Mouse (Mus musculus) MEL (cell line): ENCODE results near the gene Igfbp1. TPM values are rescaled to one million over a fixed set of nuclear protein-coding genes. Genes with fewer than 3 reads are reported as not detected.

Experiments
- DNase-seq: peaks from one replicate; pipeline ENCODE4 v3.0.0; 2011; ENCODE audit warnings: low read depth, low spot score
- H3K27ac ChIP-seq: 2 replicates; pipeline ENCODE4 v1.5.1; 2012; ENCODE audit warnings: low read depth, mild to moderate bottlenecking, control low read depth, low read length, moderate library complexity; ENCODE audit not compliant: control insufficient read depth
- H3K27me3 ChIP-seq, 2 experiments: fragments of 150-350 bp in 1 of 2; sonication (generic) in 1 of 2; 2 replicates each; pipeline ENCODE4 v1.6.1; 2012; ENCODE audit warnings: low read length in 2 of 2, mild to moderate bottlenecking in 2 of 2, improper control_type of control experiment in 1 of 2, moderate library complexity in 1 of 2; ENCODE audit not compliant: insufficient read depth in 2 of 2, control insufficient read depth in 1 of 2
- H3K36me3 ChIP-seq, 2 experiments: 2 replicates each; pipeline ENCODE4 v1.6.1; 2012 to 2014; ENCODE audit warnings: low read length in 2 of 2, improper control_type of control experiment in 1 of 2, inconsistent platforms in 1 of 2, mild to moderate bottlenecking in 1 of 2; ENCODE audit not compliant: insufficient read depth in 2 of 2, control insufficient read depth in 1 of 2
- H3K4me1 ChIP-seq, 2 experiments: fragments of 150-350 bp in 1 of 2; sonication (generic) in 1 of 2; 2 replicates each; pipeline ENCODE4 v1.6.1; 2012; ENCODE audit warnings: low read length in 2 of 2, improper control_type of control experiment in 1 of 2, mild to moderate bottlenecking in 1 of 2; ENCODE audit not compliant: insufficient read depth in 2 of 2, control insufficient read depth in 1 of 2
- H3K4me3 ChIP-seq, 2 experiments: fragments of 150-350 bp in 1 of 2; sonication (generic) in 1 of 2; 2 replicates each; pipeline ENCODE4 v1.5.1; 2012; ENCODE audit warnings: low read depth in 2 of 2, low read length in 2 of 2, mild to moderate bottlenecking in 2 of 2, moderate library complexity in 2 of 2, control low read depth in 1 of 2, improper control_type of control experiment in 1 of 2; ENCODE audit not compliant: control insufficient read depth in 1 of 2, insufficient read depth in 1 of 2
- H3K79me2 ChIP-seq: 2 replicates; pipeline ENCODE4 v1.6.1; 2012; ENCODE audit warnings: mild to moderate bottlenecking, low read length, moderate library complexity; ENCODE audit not compliant: control insufficient read depth, poor library complexity, insufficient read depth
- H3K9ac ChIP-seq: 2 replicates; pipeline ENCODE4 v1.6.1; 2012; ENCODE audit warnings: low read depth, mild to moderate bottlenecking, control low read depth, low read length, moderate library complexity; ENCODE audit not compliant: control insufficient read depth, poor library complexity, severe bottlenecking
- H3K9me3 ChIP-seq: fragments of 150-350 bp; sonication (generic); replicated peaks from 2 replicates; pipeline ENCODE4 v1.6.1; 2012; ENCODE audit warnings: mild to moderate bottlenecking, low read length, improper control_type of control experiment, moderate library complexity; ENCODE audit not compliant: insufficient read depth
- CHD1 ChIP-seq: IDR thresholded peaks from 2 replicates; pipeline ENCODE4 v1.6.1; 2012; ENCODE audit warnings: low read depth, mild to moderate bottlenecking, inconsistent platforms, low read length, improper control_type of control experiment
- CTCF ChIP-seq, 3 experiments: IDR thresholded peaks in 2 of 3; conservative IDR thresholded peaks in 1 of 3; 2 replicates each; pipeline ENCODE4 v1.5.1; 2011 to 2012; ENCODE audit warnings: low read length in 3 of 3, low read depth in 2 of 3, mild to moderate bottlenecking in 2 of 3, improper control_type of control experiment in 1 of 3, inconsistent platforms in 1 of 3, mixed read lengths in 1 of 3, moderate library complexity in 1 of 3; ENCODE audit not compliant: control insufficient read depth in 1 of 3, insufficient read depth in 1 of 3, poor library complexity in 1 of 3, severe bottlenecking in 1 of 3
- EP300 ChIP-seq, 2 experiments: IDR thresholded peaks; 2 replicates each; pipeline ENCODE4 v1.6.1; 2011; ENCODE audit warnings: improper control_type of control experiment in 2 of 2, low read length in 2 of 2, low read depth in 1 of 2, mild to moderate bottlenecking in 1 of 2
- ETS1 ChIP-seq: IDR thresholded peaks from 2 replicates; pipeline ENCODE4 v1.6.1; 2012; ENCODE audit warnings: low read depth, mild to moderate bottlenecking, inconsistent platforms, low read length, improper control_type of control experiment, moderate library complexity
- JUND ChIP-seq: IDR thresholded peaks from 2 replicates; pipeline ENCODE4 v1.6.1; 2011; ENCODE audit warnings: low read depth, mild to moderate bottlenecking, improper control_type of control experiment, low read length
- MAX ChIP-seq: IDR thresholded peaks from 2 replicates; pipeline ENCODE4 v1.6.1; 2011; ENCODE audit warnings: low read length, improper control_type of control experiment
- MYC ChIP-seq: IDR thresholded peaks from 2 replicates; pipeline ENCODE4 v1.6.1; 2011; ENCODE audit warnings: low read depth, mild to moderate bottlenecking, low read length, improper control_type of control experiment, moderate library complexity
- POLR2A ChIP-seq, 2 experiments: IDR thresholded peaks; 2 replicates each; pipeline ENCODE4 v1.6.1; 2011 to 2012; ENCODE audit warnings: low read length in 2 of 2, mild to moderate bottlenecking in 2 of 2, control low read depth in 1 of 2, improper control_type of control experiment in 1 of 2, low read depth in 1 of 2, moderate library complexity in 1 of 2; ENCODE audit not compliant: control insufficient read depth in 1 of 2, insufficient read depth in 1 of 2, poor library complexity in 1 of 2
- SIN3A ChIP-seq: IDR thresholded peaks from 2 replicates; pipeline ENCODE4 v1.6.1; 2012; ENCODE audit warnings: low read length, improper control_type of control experiment, inconsistent platforms
- TBP ChIP-seq: IDR thresholded peaks from 2 replicates; pipeline ENCODE4 v1.8.0; 2011; ENCODE audit warnings: low read depth, low read length, improper control_type of control experiment
- ZKSCAN1 ChIP-seq: IDR thresholded peaks from 2 replicates; pipeline ENCODE4 v1.6.1; 2012; ENCODE audit warnings: low read depth, mild to moderate bottlenecking, inconsistent platforms, low read length, improper control_type of control experiment, moderate library complexity
- polyA plus RNA-seq, 2 experiments: library from polyadenylated mRNA; stranded (reverse) in 1 of 2; unstranded in 1 of 2; fragments of >175 nt in 1 of 2; fragments of >200 nt in 1 of 2; gene quantifications; 2 replicates each; pipeline versions ENCODE4 v1.2.1 to v1.2.4; 2012; ENCODE audit warnings: low replicate concordance in 2 of 2, low read depth in 1 of 2; ENCODE audit not compliant: insufficient read length in 2 of 2, insufficient read depth in 1 of 2, missing spikeins in 1 of 2
- total RNA-seq: library from RNA; depleted of rRNA; stranded (reverse); fragments of 300-350 nt; gene quantifications from 2 replicates; pipeline ENCODE4 v1.2.3, GENCODE M21; 2012

Gene Igfbp1
- total and polyA plus RNA-seq, 3 experiments: not detected

- Histone ChIP-seq H3K4me3 (no peak overlapping the region), H3K9ac (no peak overlapping the region), H3K27me3 (no peaks in the 10 kb centered on the region), H3K9me3 (no peaks in the 10 kb centered on the region), H3K4me1 (no peaks in the 10 kb centered on the region), H3K36me3 (no peaks in the 10 kb centered on the region), H3K79me2 (no peaks in the 10 kb centered on the region), H3K27ac (no peak overlapping the region)
- no peak for DNase-seq
- no peak for TF ChIP-seq SIN3A
- TF ChIP-seq MAX: no peak
Measured at GRCm38 (mm10) chr11:7179276-7179675, 18.3 kb upstream of the Igfbp1 start.

DNA sequence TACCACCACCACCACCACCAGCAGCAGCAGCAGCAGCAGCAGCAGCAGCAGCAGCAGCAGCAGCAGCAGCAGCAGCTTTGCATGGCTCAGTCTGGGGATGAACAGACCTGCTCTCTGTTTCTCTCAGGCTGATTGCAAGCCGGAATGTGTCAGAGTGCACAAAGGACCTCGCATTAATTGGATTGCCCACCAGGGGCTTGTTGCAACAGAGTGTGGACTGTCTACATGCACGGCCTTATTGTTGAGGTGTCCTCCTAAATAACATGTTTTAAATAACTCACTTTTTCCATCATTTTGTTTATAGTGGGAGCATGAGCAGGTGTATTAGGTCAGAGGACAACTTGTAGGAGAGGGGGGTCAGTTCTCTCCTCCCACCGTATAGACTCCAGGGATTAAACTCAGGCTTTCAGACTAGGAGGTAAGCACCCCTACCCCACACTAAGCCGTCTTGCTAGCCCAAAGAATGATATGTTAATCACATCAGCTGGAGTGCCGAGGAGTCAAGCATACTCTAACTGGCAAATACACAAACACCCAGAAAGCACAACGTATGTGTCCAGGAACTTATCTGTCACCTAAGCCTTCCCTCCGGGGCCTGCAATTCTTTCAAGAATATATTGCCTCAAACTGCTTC lies 15.1 kb upstream of the Igfbp1 start:
- Histone ChIP-seq H3K27ac (no peak overlapping the region), H3K9me3 (no peaks in the 10 kb centered on the region), H3K27me3 (no peaks in the 10 kb centered on the region), H3K4me1 (no peaks in the 10 kb centered on the region), H3K36me3 (no peaks in the 10 kb centered on the region)
- no peak for TF ChIP-seq POLR2A (IDR thresholded peaks at IDR 0.05; ENCODE audit: control insufficient read depth in 1 of 2, insufficient read depth in 1 of 2, low read depth in 1 of 2, low read length in 2 of 2, poor library complexity in 1 of 2)
- TF ChIP-seq MYC: no peak
- no peak for TF ChIP-seq CHD1
- TF ChIP-seq ZKSCAN1: no peak
- TF ChIP-seq EP300 (IDR thresholded peaks at IDR 0.05; ENCODE audit: low read depth in 1 of 2, low read length in 2 of 2): no peak
- TF ChIP-seq JUND: no peak
- TF ChIP-seq CTCF (IDR thresholded peaks at IDR 0.05 in 2 of 3, conservative IDR thresholded peaks at IDR 0.05 in 1 of 3; ENCODE audit: control insufficient read depth in 1 of 3, insufficient read depth in 1 of 3, low read depth in 2 of 3, low read length in 3 of 3, poor library complexity in 1 of 3, severe bottlenecking in 1 of 3): no peak
- no peak for TF ChIP-seq ETS1
- TF ChIP-seq TBP: no peak
- TF ChIP-seq, all 39 proteins: peak for 0
- no peak overlapping the region for H3K4me3 ChIP-seq
- H3K79me2 ChIP-seq: no peaks in the 10 kb centered on the region
- DNase-seq: no peak
- H3K9ac ChIP-seq: no peak overlapping the region

DNA sequence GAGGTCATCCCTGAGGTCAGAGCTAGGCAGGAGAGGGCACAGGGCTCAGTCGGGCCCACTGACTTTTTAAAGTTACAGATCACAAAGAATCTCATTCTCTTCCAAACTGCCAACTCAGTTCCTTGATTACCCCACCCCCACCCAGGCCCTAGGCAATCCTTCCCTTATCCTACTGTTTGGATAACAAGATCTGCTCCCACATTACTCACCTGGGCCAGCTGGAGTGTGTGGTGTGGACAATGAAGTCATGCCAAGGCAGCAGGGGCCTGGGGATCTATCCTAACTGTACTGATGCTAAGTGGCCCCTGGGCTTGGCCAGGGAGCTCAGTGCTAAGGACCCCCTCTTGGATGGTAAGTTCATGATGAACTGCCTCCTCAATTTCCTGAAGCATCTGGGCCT lies 13.2 kb upstream of the Igfbp1 start:
- Histone ChIP-seq H3K9me3 (no peaks in the 10 kb centered on the region), H3K4me3 (no peak overlapping the region), H3K27ac (no peak overlapping the region), H3K9ac (no peak overlapping the region), H3K36me3 (no peaks in the 10 kb centered on the region), H3K27me3 (no peaks in the 10 kb centered on the region), H3K79me2 (no peaks in the 10 kb centered on the region), H3K4me1 (no peaks in the 10 kb centered on the region)
- no peak for DNase-seq
- TF ChIP-seq SIN3A: no peak
